Mouse (Mus musculus): Measurements from ENCODE around the gene Trim71.

GRCm38 (mm10) chr9:114538996-114539563, 25.1 kb downstream of the Trim71 start:
- TF ChIP-seq GABPA (IDR thresholded peaks at IDR 0.05; ENCODE audit: low read depth, low read length) (no peak), CTCF (IDR thresholded peaks at IDR 0.05 in 2 of 3, conservative IDR thresholded peaks at IDR 0.05 in 1 of 3; ENCODE audit: control insufficient read depth in 1 of 3, insufficient read depth in 1 of 3, low read depth in 2 of 3, low read length in 3 of 3, poor library complexity in 1 of 3, severe bottlenecking in 1 of 3) (no peak), ZC3H11A (IDR thresholded peaks at IDR 0.05; ENCODE audit: low read depth, low read length) (no peak), ETS1 (IDR thresholded peaks at IDR 0.05; ENCODE audit: low read depth, low read length) (no peak)

Data from MEL (cell line).